Mouse (Mus musculus): ENCODE measurements around the gene Tfap2e. TPM values are rescaled to one million over a fixed set of nuclear protein-coding genes. Genes with fewer than 3 reads are reported as not detected.
A peak's percentile ranks its signal among the peaks of the same experiment; 100 is the strongest.

The Tfap2e gene
- polyA plus RNA-seq, 1 experiment = not detected

DNA sequence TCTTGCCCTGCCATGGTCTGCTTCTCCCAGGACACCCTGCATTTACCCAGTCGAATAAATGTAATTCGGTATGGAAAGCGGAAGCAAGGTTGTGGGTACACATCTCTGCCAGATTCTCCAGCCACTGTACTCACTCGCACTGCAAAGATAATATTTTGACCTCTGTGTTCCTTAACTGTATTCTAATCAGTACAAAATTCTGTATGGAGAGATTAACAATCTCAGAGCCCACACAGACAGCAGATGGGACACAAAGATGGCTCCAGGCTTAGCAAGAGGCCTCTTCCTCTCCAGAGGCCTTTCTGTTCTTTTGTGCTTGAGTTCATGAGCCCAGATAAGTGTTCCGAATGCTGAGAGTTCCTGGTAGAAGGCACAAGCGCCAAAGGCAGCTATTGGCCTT, 37.8 kb upstream of the Tfap2e start:
- peaks cover 17% of the 10 kb centered on the region; the same call in 1 of the 2 replicates for H3K4me1 ChIP-seq (ENCODE audit: control insufficient read depth, insufficient read depth, insufficient read length, low read length)
- no peak for TF ChIP-seq POLR2A (IDR thresholded peaks at IDR 0.05; ENCODE audit: low read depth, low read length)
- TF ChIP-seq CTCF (IDR thresholded peaks at IDR 0.05; ENCODE audit: extremely low read depth, insufficient read length, insufficient replicate concordance, low read depth, low read length) = no peak
- H3K4me3 ChIP-seq (ENCODE audit: low read depth, low read length) = no peak overlapping the region
- 75% methylated on average over 6 of the region's 6 CpGs for WGBS
- no peaks in the 10 kb centered on the region for H3K27me3 ChIP-seq (ENCODE audit: control insufficient read depth, insufficient read depth, low read length)
- no peak overlapping the region; the same call in 1 of the 2 replicates for H3K27ac ChIP-seq (ENCODE audit: insufficient read depth, low read depth, low read length)
- peaks cover 17% of the 10 kb centered on the region for H3K36me3 ChIP-seq (ENCODE audit: control insufficient read depth, insufficient read depth, low read length)

DNA sequence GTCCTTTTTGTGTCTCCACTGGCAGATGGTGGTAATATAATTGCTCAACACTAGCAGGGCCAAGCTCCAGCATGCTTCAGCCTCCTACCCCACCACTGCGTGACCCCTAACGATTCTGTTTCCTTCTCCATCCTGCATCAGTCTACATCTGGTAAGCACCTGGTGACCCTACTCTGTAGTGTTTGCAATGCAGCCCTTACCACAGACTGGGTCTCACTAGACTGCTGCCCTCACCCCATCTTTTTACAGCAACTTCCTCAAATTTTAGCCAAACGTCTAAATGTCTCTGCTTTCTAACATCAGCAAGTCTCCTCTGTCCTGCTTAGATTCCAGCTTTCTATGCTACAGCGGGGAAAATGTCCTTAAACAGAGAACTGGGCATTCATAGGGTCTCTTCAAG, 34.8 kb upstream of the Tfap2e start:
- WGBS = 87% methylated on average over 4 of the region's 4 CpGs
- peaks cover 17% of the 10 kb centered on the region; the same call in 1 of the 2 replicates for H3K4me1 ChIP-seq (ENCODE audit: control insufficient read depth, insufficient read depth, insufficient read length, low read length)
- no peak for TF ChIP-seq POLR2A (IDR thresholded peaks at IDR 0.05; ENCODE audit: low read depth, low read length)
- no peaks in the 10 kb centered on the region for H3K27me3 ChIP-seq (ENCODE audit: control insufficient read depth, insufficient read depth, low read length)
- H3K27ac ChIP-seq (ENCODE audit: insufficient read depth, low read depth, low read length) = peak overlapping the region; percentile 45
- H3K36me3 ChIP-seq (ENCODE audit: control insufficient read depth, insufficient read depth, low read length) = peaks cover 11% of the 10 kb centered on the region; the same call in 1 of the 2 replicates
- H3K4me3 ChIP-seq (ENCODE audit: low read depth, low read length) = no peak overlapping the region

GRCm38 (mm10) chr4:126769800-126770563, 33.9 kb upstream of the Tfap2e start:
- H3K4me3 ChIP-seq (ENCODE audit: low read depth, low read length) = no peak overlapping the region
- H3K27me3 ChIP-seq (ENCODE audit: control insufficient read depth, insufficient read depth, low read length) = no peaks in the 10 kb centered on the region
- H3K4me1 ChIP-seq (ENCODE audit: control insufficient read depth, insufficient read depth, insufficient read length, low read length) = peaks cover 17% of the 10 kb centered on the region; the same call in 1 of the 2 replicates
- TF ChIP-seq POLR2A (IDR thresholded peaks at IDR 0.05; ENCODE audit: low read depth, low read length) (no peak), CTCF (IDR thresholded peaks at IDR 0.05; ENCODE audit: extremely low read depth, insufficient read length, insufficient replicate concordance, low read depth, low read length) (no peak)
- peak overlapping the region; percentile 39; the same call in 1 of the 2 replicates for H3K27ac ChIP-seq (ENCODE audit: insufficient read depth, low read depth, low read length)
- WGBS = 45% methylated on average over 9 of the region's 9 CpGs
- H3K36me3 ChIP-seq (ENCODE audit: control insufficient read depth, insufficient read depth, low read length) = peaks cover 11% of the 10 kb centered on the region; the same call in 1 of the 2 replicates

DNA sequence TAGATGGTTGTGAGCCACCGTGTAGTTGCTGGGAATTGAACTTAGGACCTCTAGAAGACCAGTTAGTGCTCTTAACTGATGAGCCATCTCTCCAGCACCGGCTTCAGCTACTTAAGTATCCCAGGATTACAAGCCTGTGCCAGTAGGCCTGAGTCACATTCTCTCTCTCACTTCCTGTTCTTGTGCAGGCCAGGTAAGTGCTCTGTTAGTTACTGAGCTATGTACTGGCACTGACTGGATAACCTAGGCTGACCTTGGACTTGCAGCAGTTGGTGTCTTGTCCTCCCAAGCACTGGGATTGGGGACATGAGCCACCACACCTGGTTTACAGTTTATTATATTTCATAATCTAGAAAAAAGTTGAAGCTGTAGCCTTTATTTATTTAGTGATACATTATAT, 27.4 kb upstream of the Tfap2e start:
- 20% methylated on average over 2 of the region's 2 CpGs for WGBS

GRCm38 (mm10) chr4:126762586-126763359, 26.7 kb upstream of the Tfap2e start:
- H3K4me1 ChIP-seq (ENCODE audit: control insufficient read depth, insufficient read depth, insufficient read length, low read length) = peaks cover 12% of the 10 kb centered on the region
- H3K4me3 ChIP-seq (ENCODE audit: low read depth, low read length) = peak overlapping the region; percentile 19; the same call in 1 of the 2 replicates
- peaks cover 37% of the 10 kb centered on the region for H3K36me3 ChIP-seq (ENCODE audit: control insufficient read depth, insufficient read depth, low read length)
- WGBS = 22% methylated on average over 11 of the region's 11 CpGs
- no peaks in the 10 kb centered on the region for H3K27me3 ChIP-seq (ENCODE audit: control insufficient read depth, insufficient read depth, low read length)
- TF ChIP-seq CTCF (IDR thresholded peaks at IDR 0.05; ENCODE audit: extremely low read depth, insufficient read length, insufficient replicate concordance, low read depth, low read length) = no peak
- no peak for TF ChIP-seq POLR2A (IDR thresholded peaks at IDR 0.05; ENCODE audit: low read depth, low read length)
- H3K27ac ChIP-seq (ENCODE audit: insufficient read depth, low read depth, low read length) = peak overlapping the region; percentile 96

More for the DNA sequence above, 27.4 kb upstream of the Tfap2e start:
- Histone ChIP-seq H3K27ac (ENCODE audit: insufficient read depth, low read depth, low read length) (peak overlapping the region; percentile 96), H3K4me1 (ENCODE audit: control insufficient read depth, insufficient read depth, insufficient read length, low read length) (peaks cover 12% of the 10 kb centered on the region), H3K27me3 (ENCODE audit: control insufficient read depth, insufficient read depth, low read length) (no peaks in the 10 kb centered on the region), H3K4me3 (ENCODE audit: low read depth, low read length) (no peak overlapping the region), H3K36me3 (ENCODE audit: control insufficient read depth, insufficient read depth, low read length) (peaks cover 31% of the 10 kb centered on the region)
- TF ChIP-seq CTCF (IDR thresholded peaks at IDR 0.05; ENCODE audit: extremely low read depth, insufficient read length, insufficient replicate concordance, low read depth, low read length) = no peak

GRCm38 (mm10) chr4:126759435-126759834, 23.4 kb upstream of the Tfap2e start:
- Histone ChIP-seq H3K4me3 (ENCODE audit: low read depth, low read length) (no peak overlapping the region), H3K36me3 (ENCODE audit: control insufficient read depth, insufficient read depth, low read length) (peaks cover 38% of the 10 kb centered on the region), H3K27ac (ENCODE audit: insufficient read depth, low read depth, low read length) (no peak overlapping the region), H3K27me3 (ENCODE audit: control insufficient read depth, insufficient read depth, low read length) (no peaks in the 10 kb centered on the region), H3K4me1 (ENCODE audit: control insufficient read depth, insufficient read depth, insufficient read length, low read length) (peaks cover 18% of the 10 kb centered on the region)
- 88% methylated on average over 2 of the region's 2 CpGs for WGBS
- TF ChIP-seq POLR2A (IDR thresholded peaks at IDR 0.05; ENCODE audit: low read depth, low read length) (no peak), CTCF (IDR thresholded peaks at IDR 0.05; ENCODE audit: extremely low read depth, insufficient read length, insufficient replicate concordance, low read depth, low read length) (no peak)

DNA sequence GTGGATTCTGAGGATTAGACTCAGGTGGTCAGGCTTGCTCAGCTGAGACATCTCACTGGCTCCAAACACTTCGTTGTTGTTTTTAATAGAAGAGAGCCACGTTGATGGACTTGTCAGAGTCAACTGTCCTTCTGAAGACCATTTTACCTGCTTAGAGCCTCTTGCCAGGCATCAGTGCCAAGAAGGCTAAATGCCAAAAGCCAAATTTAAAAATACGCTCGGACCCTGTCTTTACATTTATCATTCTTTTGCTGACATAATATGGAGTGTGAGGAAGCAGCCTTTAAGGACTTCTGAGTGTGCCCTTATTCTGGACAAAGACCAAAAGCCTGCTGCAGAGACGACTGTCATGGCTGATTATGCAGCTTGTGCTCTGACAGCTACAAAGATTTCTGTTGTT, 22.3 kb upstream of the Tfap2e start:
- peaks cover 14% of the 10 kb centered on the region for H3K4me1 ChIP-seq (ENCODE audit: control insufficient read depth, insufficient read depth, insufficient read length, low read length)
- H3K27ac ChIP-seq (ENCODE audit: insufficient read depth, low read depth, low read length) = no peak overlapping the region
- no peaks in the 10 kb centered on the region for H3K27me3 ChIP-seq (ENCODE audit: control insufficient read depth, insufficient read depth, low read length)
- H3K4me3 ChIP-seq (ENCODE audit: low read depth, low read length) = peak overlapping the region; percentile 10; the same call in 1 of the 2 replicates
- WGBS = 77% methylated on average over 5 of the region's 5 CpGs
- peaks cover 32% of the 10 kb centered on the region for H3K36me3 ChIP-seq (ENCODE audit: control insufficient read depth, insufficient read depth, low read length)
- no peak for TF ChIP-seq CTCF (IDR thresholded peaks at IDR 0.05; ENCODE audit: extremely low read depth, insufficient read length, insufficient replicate concordance, low read depth, low read length)
- no peak for TF ChIP-seq POLR2A (IDR thresholded peaks at IDR 0.05; ENCODE audit: low read depth, low read length)

All from small intestine, adult 2 months (tissue).